ENCODE assay signal across 22 mouse cellular contexts in genomic region chr6:37428947-37429346, GRCm38 (mm10). TPM values are rescaled to one million over a fixed set of nuclear protein-coding genes. Genes with fewer than 3 reads are reported as not detected.
DNase-seq lines count a peak whose midpoint lies in the region; ATAC-seq and TF ChIP-seq lines count a peak whose summit lies in the region.
"Had no signal": no experiment of that assay in that cellular context is flagged by ENCODE, and none has a peak within 500 bp of the region (broad histone marks: within the 10 kb centered on the region; RNA-seq: fewer than 3 reads in every experiment).

No protein-coding gene starts in this region.

- no peak overlapping the region for H3K4me3 ChIP-seq in heart, embryonic 12.5 days
- no peak overlapping the region for H3K4me3 ChIP-seq in limb, embryonic 12.5 days (replicated peaks)
- no peak overlapping the region for H3K4me3 ChIP-seq in limb, embryonic 10.5 days
- no peak overlapping the region for H3K4me3 ChIP-seq in midbrain, embryonic 12.5 days
- H3K4me3 ChIP-seq in midbrain, postnatal 0 days (ENCODE audit: low read depth, low read length) = no peak overlapping the region
- H3K4me3 ChIP-seq: forebrain, embryonic 10.5 days; liver, embryonic 15.5 days had no signal

- no peak for ATAC-seq in heart, embryonic 12.5 days (ENCODE audit: insufficient number of reproducible peaks, low FRiP score)
- ATAC-seq in limb, embryonic 12.5 days (ENCODE audit: insufficient number of reproducible peaks, insufficient read depth, low FRiP score, low TSS enrichment, low read depth) = no peak
- ATAC-seq in midbrain, embryonic 12.5 days (ENCODE audit: low FRiP score, low read depth) = 0 out of 2 replicates have a peak, but pooled peaks have one; percentile 23
- no peak for ATAC-seq in midbrain, postnatal 0 days (ENCODE audit: low FRiP score)
- ATAC-seq: CD4-positive, CD25-positive, alpha-beta regulatory T cell, adult 4 months; forebrain, embryonic 16.5 days; hindbrain, postnatal 0 days; intestine, embryonic 16.5 days had no signal

- H3K9ac ChIP-seq in heart, embryonic 12.5 days = no peak overlapping the region
- H3K9ac ChIP-seq in limb, embryonic 12.5 days (replicated peaks) = no peak overlapping the region
- H3K9ac ChIP-seq in midbrain, embryonic 12.5 days (replicated peaks) = no peak overlapping the region
- no peak overlapping the region for H3K9ac ChIP-seq in midbrain, postnatal 0 days (replicated peaks; ENCODE audit: low read length, poor library complexity, severe bottlenecking)
- H3K9ac ChIP-seq: liver, embryonic 15.5 days had no signal

- intact Hi-C loops in heart, postnatal 14 days (cut with DNase I) = no loop called here

- H3K4me1 ChIP-seq in heart, embryonic 12.5 days (replicated peaks) = peaks cover 95% of the 10 kb centered on the region
- H3K4me1 ChIP-seq in limb, embryonic 12.5 days (replicated peaks) = peaks cover 87% of the 10 kb centered on the region
- peaks cover 53% of the 10 kb centered on the region for H3K4me1 ChIP-seq in limb, embryonic 10.5 days
- peaks cover 10% of the 10 kb centered on the region for H3K4me1 ChIP-seq in midbrain, embryonic 12.5 days
- no peaks in the 10 kb centered on the region; the same call in 1 of the 2 replicates for H3K4me1 ChIP-seq in midbrain, postnatal 0 days (ENCODE audit: insufficient read depth, low read length)

- no peak overlapping the region for H3K4me2 ChIP-seq in heart, embryonic 12.5 days
- no peak overlapping the region for H3K4me2 ChIP-seq in limb, embryonic 12.5 days
- H3K4me2 ChIP-seq in midbrain, embryonic 12.5 days (replicated peaks) = no peak overlapping the region
- H3K4me2 ChIP-seq in midbrain, postnatal 0 days (ENCODE audit: low read depth, low read length, poor library complexity, severe bottlenecking) = no peak overlapping the region
- H3K4me2 ChIP-seq: liver, embryonic 15.5 days had no signal

- H3K9me3 ChIP-seq in heart, embryonic 12.5 days (replicated peaks) = no peaks in the 10 kb centered on the region
- no peaks in the 10 kb centered on the region for H3K9me3 ChIP-seq in limb, embryonic 12.5 days
- H3K9me3 ChIP-seq in limb, embryonic 10.5 days (replicated peaks) = no peaks in the 10 kb centered on the region
- no peaks in the 10 kb centered on the region for H3K9me3 ChIP-seq in midbrain, embryonic 12.5 days
- H3K9me3 ChIP-seq in midbrain, postnatal 0 days (ENCODE audit: low read length) = no peaks in the 10 kb centered on the region
- H3K9me3 ChIP-seq: forebrain, embryonic 10.5 days; liver, embryonic 15.5 days had no signal

- H3K36me3 ChIP-seq in heart, embryonic 12.5 days = peaks cover 20% of the 10 kb centered on the region
- H3K36me3 ChIP-seq in limb, embryonic 12.5 days = peaks cover 26% of the 10 kb centered on the region
- peaks cover 12% of the 10 kb centered on the region for H3K36me3 ChIP-seq in limb, embryonic 10.5 days
- no peaks in the 10 kb centered on the region for H3K36me3 ChIP-seq in midbrain, embryonic 12.5 days
- H3K36me3 ChIP-seq in midbrain, postnatal 0 days (ENCODE audit: insufficient read depth, low read length) = no peaks in the 10 kb centered on the region
- H3K36me3 ChIP-seq: forebrain, embryonic 10.5 days; liver, embryonic 15.5 days had no signal

- DNase-seq in heart, postnatal 14 days = no peak
- DNase-seq in limb, embryonic 10.5 days (ENCODE audit: low spot score) = no peak
- no peak for DNase-seq in midbrain, postnatal 0 days (ENCODE audit: low spot score)
- no peak for DNase-seq in ovary, adult 18-20 months (ENCODE audit: low spot score)
- DNase-seq: adrenal gland, postnatal 25 days; cerebellum, adult 8-10 months; cerebellum, postnatal 36 days; embryo, embryonic 11 days; gastrocnemius, postnatal 10 days; heart, adult 11 months; layer of hippocampus, postnatal 36 days; liver had no signal

- 77% methylated on average over 8 of the region's 8 CpGs for WGBS in heart, embryonic 12.5 days
- WGBS in limb, embryonic 12.5 days = 89% methylated on average over 8 of the region's 8 CpGs
- WGBS in limb, embryonic 10.5 days = 85% methylated on average over 8 of the region's 8 CpGs
- 92% methylated on average over 8 of the region's 8 CpGs for WGBS in midbrain, embryonic 12.5 days
- 92% methylated on average over 8 of the region's 8 CpGs for WGBS in midbrain, postnatal 0 days

- no peak for TF ChIP-seq CTCF in midbrain, postnatal 0 days (IDR thresholded peaks at IDR 0.05)

- no peaks in the 10 kb centered on the region for H3K27me3 ChIP-seq in heart, embryonic 12.5 days (replicated peaks)
- no peaks in the 10 kb centered on the region for H3K27me3 ChIP-seq in limb, embryonic 12.5 days
- H3K27me3 ChIP-seq in limb, embryonic 10.5 days (ENCODE audit: low read depth, poor library complexity, severe bottlenecking) = no peaks in the 10 kb centered on the region
- no peaks in the 10 kb centered on the region for H3K27me3 ChIP-seq in midbrain, embryonic 12.5 days
- no peaks in the 10 kb centered on the region for H3K27me3 ChIP-seq in midbrain, postnatal 0 days (ENCODE audit: insufficient read depth, low read length)
- H3K27me3 ChIP-seq: liver, embryonic 15.5 days had no signal

- 0 out of 2 replicates have a peak overlapping the region, but pooled peaks have one; percentile 30 for H3K27ac ChIP-seq in heart, embryonic 12.5 days (ENCODE audit: poor library complexity, severe bottlenecking)
- 0 out of 2 replicates have a peak overlapping the region, but pooled peaks have one; percentile 94 for H3K27ac ChIP-seq in limb, embryonic 12.5 days
- no peak overlapping the region for H3K27ac ChIP-seq in limb, embryonic 10.5 days
- no peak overlapping the region for H3K27ac ChIP-seq in midbrain, embryonic 12.5 days (replicated peaks)
- no peak overlapping the region for H3K27ac ChIP-seq in midbrain, postnatal 0 days (ENCODE audit: low read depth, low read length)
- H3K27ac ChIP-seq: forebrain, embryonic 10.5 days; hindbrain, postnatal 0 days; liver, embryonic 15.5 days; macrophage had no signal

RNA-seq across cellular contexts. Expression of gene Creb3l2, which starts 13.0 kb away (rescaled TPM):
- polyA plus RNA-seq in heart, embryonic 12.5 days (2016; fragmentation: Nextera tagmentation; extraction: Ambion mirVana) = 49.4 and 52.2 TPM in 2 replicates
- 10 to 100 TPM; 27.4 to 29.5 TPM for total RNA-seq in heart, postnatal 14 days (2021)
- 26.4 and 30.7 TPM in 2 replicates for polyA plus RNA-seq in limb, embryonic 12.5 days (2016; fragmentation: Nextera tagmentation; extraction: Ambion mirVana)
- polyA plus RNA-seq in limb, embryonic 10.5 days (2016; fragmentation: Nextera tagmentation; extraction: Ambion mirVana) = 9.6 and 17.2 TPM in 2 replicates
- 5.9 and 7.2 TPM in 2 replicates for polyA plus RNA-seq in midbrain, embryonic 12.5 days (2016; fragmentation: Nextera tagmentation; extraction: Ambion mirVana)
- total RNA-seq in midbrain, postnatal 0 days (2014; rRNA removed) = 3.9 and 4.5 TPM in 2 replicates
- 1.9 and 2.1 TPM in 2 replicates for polyA plus RNA-seq in midbrain, postnatal 0 days (2015; fragmentation: Nextera tagmentation; extraction: Ambion mirVana)

Comparison
In these comparisons a context has a peak if more than half of its experiments do, and no peak if none do; other contexts are left out.
1. H3K27ac ChIP-seq: peak in heart, embryonic 12.5 days (single experiment) and limb, embryonic 12.5 days (single experiment); none in limb, embryonic 10.5 days (single experiment), midbrain, embryonic 12.5 days (single experiment) and midbrain, postnatal 0 days (single experiment).